Mouse (Mus musculus): ENCODE data around the gene Hoxa3.

The Hoxa3 gene

GRCm38 (mm10) chr6:52183311-52184080 is 29.6 kb downstream of the Hoxa3 start:
- no peak for DNase-seq (ENCODE audit: low spot score in 2 of 2)

DNA sequence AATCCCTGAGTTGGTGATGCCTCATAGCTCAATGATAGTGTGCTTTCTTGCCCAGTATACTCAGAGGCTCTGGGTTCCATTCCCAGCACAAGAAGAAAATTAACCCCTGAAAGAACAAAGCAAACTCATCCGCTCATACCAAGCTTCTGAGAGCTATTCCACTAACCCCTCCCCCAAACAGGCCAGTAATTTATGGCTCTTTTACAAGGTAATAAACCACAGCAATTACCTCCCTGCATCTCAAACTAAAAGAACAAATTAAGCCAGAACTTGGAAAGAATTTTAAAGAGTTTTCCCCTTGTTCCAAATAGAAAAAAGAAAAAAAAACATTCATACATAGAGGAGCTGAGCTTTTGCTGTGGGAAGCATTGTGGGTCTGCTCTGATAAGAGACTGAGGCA is 30.3 kb downstream of the Hoxa3 start:
- DNase-seq (ENCODE audit: low spot score in 2 of 2) = no peak

GRCm38 (mm10) chr6:52182030-52182429 is 31.1 kb downstream of the Hoxa3 start:
- no peak for DNase-seq (ENCODE audit: low spot score in 2 of 2)

GRCm38 (mm10) chr6:52180726-52181125 is 32.4 kb downstream of the Hoxa3 start:
- no peak for DNase-seq (ENCODE audit: low spot score in 2 of 2)

GRCm38 (mm10) chr6:52180213-52180710 is 32.9 kb downstream of the Hoxa3 start:
- no peak for DNase-seq (ENCODE audit: low spot score in 2 of 2)

- no peak for DNase-seq (ENCODE audit: low spot score in 2 of 2)
Observed at GRCm38 (mm10) chr6:52179690-52180089, 33.4 kb downstream of the Hoxa3 start.

DNA sequence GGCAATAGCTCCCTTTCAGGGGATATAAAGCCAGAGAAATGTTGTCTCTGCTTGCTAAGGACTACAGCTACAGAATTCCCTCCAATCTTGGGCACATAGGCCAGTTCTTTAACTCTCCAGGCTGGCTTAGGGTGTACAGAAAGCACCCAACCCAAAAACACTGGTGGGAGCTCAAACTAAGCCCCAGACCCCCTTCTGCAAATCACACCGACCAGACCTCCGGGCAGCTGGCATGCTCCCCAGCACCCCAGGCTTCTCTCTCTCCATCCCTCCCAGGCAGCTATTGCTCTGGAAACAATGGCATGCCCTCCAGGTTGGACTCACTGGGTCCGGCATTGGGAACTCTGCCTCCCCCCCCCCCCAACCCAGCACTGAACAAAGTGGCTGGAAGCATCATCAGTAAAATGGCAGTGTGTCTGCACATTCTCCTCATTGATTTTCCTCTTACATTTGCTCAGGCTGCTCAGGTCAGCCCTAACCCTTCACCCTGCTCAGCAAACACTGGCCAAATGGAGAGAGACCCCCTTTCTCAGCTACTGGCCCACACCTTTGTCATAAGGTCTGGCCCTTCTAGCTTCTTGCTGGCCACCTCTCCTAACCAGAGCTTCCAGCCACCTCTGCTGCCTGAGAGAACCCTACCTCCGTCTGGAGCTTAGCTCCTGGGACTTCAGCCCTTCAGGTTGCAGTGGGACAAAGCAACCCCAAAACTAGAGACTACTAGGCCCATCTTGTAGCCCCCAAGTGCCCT is 34.0 kb downstream of the Hoxa3 start:
- no peak for DNase-seq (ENCODE audit: low spot score in 2 of 2)

DNA sequence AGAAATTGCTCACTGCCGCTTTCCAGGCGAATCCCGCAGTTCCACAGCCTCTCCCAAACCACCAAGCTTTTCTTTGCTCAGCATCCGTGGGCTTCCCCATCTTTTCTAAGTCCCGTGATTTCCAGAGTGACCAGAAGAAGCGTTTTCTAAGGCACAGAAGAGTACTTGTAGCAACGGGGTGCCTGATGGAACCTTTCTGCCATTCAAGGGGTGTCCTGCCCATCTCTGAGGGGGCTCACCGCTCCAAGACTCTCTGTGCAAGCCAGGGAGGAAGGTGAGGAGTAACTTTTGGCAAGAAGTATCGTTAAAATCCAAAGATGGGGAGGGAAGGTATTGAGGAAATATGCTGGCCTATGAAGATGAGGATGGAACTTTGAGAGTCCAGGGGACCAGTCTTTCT is 35.3 kb downstream of the Hoxa3 start:
- DNase-seq (ENCODE audit: low spot score in 2 of 2) = no peak

GRCm38 (mm10) chr6:52177061-52177735 is 35.9 kb downstream of the Hoxa3 start, which contains the start of gene 5730596B20Rik:
Gene 5730596B20Rik, plus strand, starts transcription at chr6:52177498.
- no peak for DNase-seq (ENCODE audit: low spot score in 2 of 2)

GRCm38 (mm10) chr6:52176391-52176790 is 36.7 kb downstream of the Hoxa3 start:
- DNase-seq (ENCODE audit: low spot score in 2 of 2) = no peak

GRCm38 (mm10) chr6:52175864-52176263 is 37.3 kb downstream of the Hoxa3 start:
- DNase-seq (ENCODE audit: low spot score in 2 of 2) = no peak

DNA sequence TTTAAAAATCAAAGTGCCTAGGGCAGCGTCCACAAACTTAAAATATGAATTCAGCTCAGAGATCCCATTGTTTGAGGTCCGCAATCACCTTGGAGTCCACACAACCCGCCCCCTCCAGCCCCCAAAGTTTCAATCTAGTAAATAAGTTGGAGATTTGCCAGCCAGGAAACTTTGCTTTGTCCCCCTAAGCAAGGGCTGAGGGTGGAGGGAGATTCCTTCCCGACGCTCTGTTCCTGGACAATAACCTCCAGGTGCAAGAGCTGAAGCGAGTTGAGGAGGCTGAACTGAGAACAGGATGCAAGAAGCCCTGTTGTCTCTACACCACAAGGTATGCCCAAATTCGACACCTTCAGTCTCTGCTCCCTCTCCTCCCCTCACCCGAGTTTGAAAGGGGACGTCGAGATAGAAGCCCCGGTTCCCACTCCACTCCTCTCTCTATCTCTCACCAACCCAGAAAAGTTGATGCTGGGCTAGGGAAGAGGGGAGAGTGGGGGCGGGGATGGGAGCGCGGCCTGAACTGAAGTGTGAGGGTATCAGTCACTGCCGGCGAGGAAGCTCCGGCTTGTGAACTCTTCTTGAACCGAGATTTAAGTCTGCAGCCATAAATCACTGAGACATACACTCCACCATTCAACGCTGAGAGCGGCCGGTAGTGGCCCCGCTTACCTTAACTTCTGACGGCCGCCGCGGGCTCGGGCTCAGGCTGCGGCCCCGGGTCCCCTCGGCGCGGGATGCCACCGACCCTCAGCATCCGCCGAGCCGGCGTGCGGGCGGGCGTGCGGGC is 38.0 kb downstream of the Hoxa3 start:
- no peak for DNase-seq (ENCODE audit: low spot score in 2 of 2)

- DNase-seq (ENCODE audit: low spot score in 2 of 2) = no peak
Observed at GRCm38 (mm10) chr6:52173648-52174047, 39.5 kb downstream of the Hoxa3 start.

- DNase-seq (ENCODE audit: low spot score in 2 of 2) = peak in 1 of 2 experiments; percentile 42
Observed at GRCm38 (mm10) chr6:52172501-52172900, 40.6 kb downstream of the Hoxa3 start.

DNA sequence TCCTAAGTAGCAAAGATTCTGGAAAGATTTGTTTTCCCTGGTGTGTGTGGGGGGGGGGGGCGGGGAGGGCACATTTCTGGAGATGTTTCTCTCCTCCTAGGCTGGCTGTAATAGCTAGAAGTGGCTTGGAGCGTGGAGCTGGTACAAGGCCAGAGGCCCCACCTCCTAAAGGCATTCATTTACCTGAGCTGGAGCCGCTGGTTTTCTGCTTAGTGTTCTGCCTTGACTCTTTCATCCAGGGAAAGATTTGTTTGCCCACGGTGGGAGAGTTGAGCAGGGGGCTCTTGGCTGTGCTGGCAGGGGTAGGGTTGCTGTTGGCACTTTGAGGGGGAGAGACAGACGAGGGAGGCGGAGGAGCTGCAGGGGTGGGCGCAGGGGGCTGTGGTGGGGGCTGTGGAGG is 41.2 kb downstream of the Hoxa3 start:
- no peak for DNase-seq (ENCODE audit: low spot score in 2 of 2)

- DNase-seq (ENCODE audit: low spot score in 2 of 2) = no peak
Observed at GRCm38 (mm10) chr6:52171331-52171730, 41.8 kb downstream of the Hoxa3 start.

DNA sequence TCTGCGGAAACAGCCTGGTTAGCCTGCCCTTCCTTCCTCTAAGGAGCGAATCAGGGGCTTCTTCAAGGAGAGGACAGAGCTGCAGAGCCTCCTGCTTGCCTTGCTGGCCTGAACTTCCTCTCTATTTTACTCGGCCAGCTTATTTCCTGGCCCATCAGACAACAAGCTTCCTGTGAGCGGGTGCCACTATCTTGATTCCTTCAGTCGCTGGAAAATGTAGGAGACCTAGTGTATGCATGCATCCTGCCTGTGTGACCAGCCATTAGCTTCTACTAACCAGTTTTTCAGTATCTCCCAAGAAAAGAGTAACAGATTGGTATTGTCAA is 42.3 kb downstream of the Hoxa3 start:
- no peak for DNase-seq (ENCODE audit: low spot score in 2 of 2)

- DNase-seq (ENCODE audit: low spot score in 2 of 2) = no peak
Observed at GRCm38 (mm10) chr6:52170166-52170897, 42.8 kb downstream of the Hoxa3 start.

DNA sequence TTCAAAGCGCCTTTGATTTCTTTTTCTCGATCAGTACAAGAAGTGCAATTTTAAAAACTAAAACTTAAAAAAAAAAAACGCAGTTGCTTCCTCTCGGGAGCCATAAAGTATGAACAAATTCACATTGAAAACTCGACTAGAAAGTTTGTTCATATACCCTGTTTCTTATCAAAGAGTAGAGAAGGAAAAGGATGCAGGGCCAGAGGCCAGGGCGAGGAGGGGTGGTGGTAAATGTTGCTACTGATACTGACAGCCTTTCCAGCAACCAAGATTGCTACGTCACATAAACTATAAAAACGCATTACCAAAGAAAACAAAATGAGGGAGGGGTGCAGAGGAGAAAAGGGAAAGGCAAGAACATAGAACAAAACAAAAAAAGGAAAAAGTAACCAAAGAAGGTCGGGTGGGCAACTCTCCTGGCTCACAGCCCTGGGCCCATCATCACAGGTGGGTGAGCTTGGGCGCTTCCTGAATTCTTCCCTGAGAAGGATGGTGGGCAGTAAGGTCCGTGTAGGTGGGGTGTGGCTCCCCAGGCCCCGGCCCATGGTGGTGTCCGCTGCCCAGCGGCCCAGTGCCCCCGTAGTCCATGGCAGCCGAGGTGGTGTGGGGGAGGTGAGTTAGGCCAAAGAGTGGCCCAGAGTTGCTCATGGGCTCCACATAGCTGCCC is 43.5 kb downstream of the Hoxa3 start:
- DNase-seq (ENCODE audit: low spot score in 2 of 2) = no peak
